Mouse (Mus musculus): ENCODE results near the gene Ptprh.

Ptprh gene

DNA sequence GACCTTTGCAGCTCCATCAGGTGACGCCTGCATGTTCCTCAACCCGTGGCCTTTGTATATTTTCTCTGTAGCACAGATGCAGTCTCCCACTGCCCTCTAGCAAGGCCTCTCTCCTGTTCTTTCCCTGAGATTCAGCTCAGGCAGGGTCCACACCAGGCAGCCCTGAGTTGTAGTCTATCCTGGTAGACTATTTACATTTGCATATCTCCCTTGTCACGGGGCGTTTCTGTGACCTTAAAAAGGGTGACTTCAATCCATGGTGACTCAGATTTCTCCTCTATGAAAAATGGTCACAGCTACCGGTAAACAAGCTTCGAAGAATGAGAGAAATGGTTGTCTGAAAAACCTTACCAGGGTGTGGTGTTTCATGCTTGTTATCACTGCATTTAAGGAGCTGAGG lies at the start of gene Ptprh:
Gene Ptprh, minus strand, starts transcription at position 169 of the 400 bp plus-strand sequence.
- no peak for DNase-seq (ENCODE audit: low read depth, low spot score)

DNA sequence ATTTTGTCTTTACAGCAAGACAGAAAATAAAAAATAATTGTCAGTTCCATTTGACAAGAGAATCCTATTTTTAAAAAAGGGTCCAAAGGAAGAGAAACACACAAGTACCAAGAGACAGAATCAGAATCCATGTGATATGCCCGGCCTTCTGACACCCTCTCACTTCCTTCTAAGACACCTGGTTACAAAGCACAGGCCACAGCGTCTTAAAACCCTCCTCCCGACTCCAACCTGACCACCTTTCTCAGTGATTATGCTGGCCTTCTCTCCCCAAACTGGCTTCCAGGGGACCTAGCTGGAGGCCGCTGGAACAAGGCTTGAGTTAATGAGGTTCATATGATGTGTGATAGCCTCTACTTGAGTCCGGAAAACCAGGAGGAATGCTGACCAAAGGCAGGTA lies 49.5 kb upstream of the Ptprh start:
- DNase-seq (ENCODE audit: low read depth, low spot score), result no peak

DNA sequence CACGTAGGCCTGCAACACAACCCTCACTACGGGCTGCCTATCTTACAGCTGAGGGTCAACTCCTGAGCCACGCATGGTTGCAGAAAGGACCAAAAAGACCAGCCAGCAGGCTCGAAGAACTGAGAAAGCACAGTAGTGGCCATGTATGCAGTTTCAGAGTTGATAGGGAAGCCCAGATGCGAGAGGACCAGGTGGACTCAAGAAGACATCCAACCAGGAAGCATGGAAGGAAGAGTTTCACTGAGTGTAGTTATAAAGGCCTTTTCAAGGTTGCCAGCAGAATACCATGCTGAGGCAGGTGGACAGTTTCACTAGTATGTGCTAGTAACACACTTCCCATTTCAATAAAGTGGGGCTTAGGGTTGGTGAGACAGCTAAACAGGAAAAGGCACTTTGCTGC lies 48.9 kb upstream of the Ptprh start:
- DNase-seq (ENCODE audit: low read depth, low spot score), result no peak

DNA sequence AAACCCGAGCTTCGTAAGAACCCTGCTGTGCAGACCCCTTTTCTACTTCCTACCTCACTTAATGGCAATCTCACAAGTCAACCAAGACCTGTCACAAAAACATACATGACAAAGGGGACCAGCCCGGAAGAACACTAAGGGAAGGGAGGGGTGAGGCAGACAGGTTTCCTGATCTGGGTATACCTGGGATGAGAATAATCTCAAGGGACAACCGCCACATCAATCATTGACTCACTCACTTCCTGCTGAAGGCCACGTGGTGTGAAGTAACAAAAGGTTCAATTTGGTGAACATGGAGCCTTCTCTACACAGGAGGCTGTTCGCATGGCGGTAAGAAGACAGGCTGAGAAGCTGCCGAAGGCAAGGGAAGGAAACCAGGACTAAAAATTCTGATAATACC lies 47.7 kb upstream of the Ptprh start:
- peak; percentile 50 for DNase-seq (ENCODE audit: low read depth, low spot score)

DNA sequence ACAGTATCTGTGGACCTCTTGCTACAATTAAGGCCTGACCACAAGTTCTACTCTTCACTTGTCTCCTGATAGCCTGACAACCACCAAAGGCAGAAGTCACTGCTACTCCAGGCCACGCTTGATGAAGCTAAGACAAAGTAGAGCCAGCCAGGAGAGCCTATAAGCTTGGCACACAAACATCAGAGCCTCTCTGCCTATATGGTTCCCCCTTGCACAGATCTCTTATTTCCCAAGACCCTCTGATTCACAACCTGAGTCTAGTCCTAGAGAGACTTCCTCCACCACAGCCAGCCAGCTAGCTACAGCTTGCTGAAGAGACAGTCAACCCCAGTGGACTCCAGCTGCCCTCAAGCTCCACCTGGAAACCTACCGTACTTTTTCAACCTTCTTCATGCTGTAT lies 44.2 kb upstream of the Ptprh start:
- DNase-seq (ENCODE audit: low read depth, low spot score), result no peak

DNA sequence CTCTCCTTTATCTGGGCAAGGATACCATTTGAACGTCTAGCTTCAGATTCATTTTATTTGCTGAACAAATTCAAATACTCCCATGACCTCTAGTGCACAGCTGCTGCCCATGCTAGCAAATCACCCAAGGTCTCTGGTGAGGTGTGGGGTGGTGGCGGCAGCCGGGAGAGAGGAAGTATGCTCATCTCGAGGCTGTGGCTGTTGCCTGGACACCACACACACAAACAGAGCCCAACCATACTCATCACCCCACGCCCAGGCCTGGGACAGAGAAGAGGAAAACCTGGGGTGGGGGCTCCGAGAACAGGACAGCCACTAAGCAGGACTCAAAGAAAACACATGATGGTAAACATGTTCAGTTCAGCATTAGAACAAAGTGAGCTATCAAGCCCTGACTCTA lies 43.5 kb upstream of the Ptprh start:
- no peak for DNase-seq (ENCODE audit: low read depth, low spot score)

DNA sequence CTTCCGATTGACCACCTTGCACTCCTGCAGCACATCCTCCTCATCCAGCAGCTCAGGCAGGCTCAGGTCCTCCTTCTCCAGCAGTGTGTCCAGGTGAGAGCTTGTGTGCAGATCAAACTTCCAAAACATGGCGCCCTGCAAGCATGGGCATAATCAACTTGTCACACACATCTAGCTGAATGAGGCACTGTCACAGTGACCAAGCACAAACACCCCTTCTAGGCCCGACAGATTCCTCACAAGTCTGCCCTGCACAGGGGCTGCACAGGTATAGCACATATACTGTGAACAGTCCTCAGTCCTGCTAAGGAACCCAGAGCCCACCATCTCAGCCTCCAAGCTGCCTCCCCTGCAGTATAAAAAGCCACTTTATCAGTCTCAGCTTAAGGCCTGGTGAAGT lies 43.0 kb upstream of the Ptprh start:
- DNase-seq (ENCODE audit: low read depth, low spot score), result no peak

DNA sequence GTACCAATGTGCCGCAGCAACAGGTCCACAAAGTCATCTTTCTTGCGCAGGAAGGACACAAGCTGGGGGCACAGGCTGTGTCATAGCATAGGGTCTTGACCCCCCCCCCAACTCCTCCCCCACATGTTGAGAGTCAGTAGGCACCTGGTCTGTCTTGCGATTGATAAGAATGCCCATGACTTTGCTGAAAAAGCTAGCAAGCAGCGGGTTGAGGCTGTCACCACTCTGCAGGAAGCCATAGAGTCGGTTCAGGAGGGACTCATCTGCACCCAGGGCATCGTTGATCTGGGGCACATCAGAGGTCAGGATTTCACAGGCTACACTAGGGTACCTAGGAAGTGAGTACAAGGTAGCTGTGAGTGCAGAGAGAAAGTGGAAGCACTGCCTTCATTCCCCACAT lies 39.4 kb upstream of the Ptprh start:
- no peak for DNase-seq (ENCODE audit: low read depth, low spot score)

DNA sequence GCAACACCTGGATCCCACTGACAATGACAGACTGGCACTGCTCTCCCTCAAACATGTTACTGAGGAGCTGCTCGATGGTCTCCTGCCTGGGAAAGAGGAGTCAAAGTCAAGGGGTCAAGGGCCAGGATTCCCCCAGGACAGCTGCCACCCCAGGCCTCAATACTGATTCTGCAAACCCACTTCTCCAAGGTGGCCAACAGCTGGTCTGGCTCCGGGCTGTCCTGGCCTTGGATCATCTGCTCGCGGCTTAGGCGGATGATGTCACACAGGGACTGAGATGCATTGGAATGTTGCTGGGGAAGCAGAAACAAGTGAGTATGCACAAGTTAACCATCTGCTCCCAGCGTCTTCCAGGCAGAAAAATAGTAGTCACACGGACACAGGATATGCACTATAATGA lies 38.1 kb upstream of the Ptprh start:
- DNase-seq (ENCODE audit: low read depth, low spot score), result no peak

DNA sequence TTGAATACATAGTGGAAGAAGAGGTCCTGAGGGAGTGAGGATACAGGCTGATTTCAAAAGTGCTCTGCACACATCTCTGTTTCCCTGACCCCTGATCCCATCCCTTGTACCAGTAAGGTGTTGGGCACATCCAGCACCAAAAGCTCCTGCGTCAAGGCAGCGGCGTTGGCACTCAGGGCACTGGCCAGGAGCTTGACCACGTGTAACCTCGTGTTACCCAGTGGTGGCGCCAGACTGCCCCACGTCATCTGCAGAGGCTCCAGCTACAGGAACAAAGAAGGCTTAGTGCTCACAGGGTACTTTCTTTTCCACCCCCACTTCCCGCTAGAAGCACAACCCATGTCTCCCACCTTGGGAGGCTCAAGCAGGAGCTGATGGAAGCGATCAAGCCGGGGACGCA lies 37.3 kb upstream of the Ptprh start:
- no peak for DNase-seq (ENCODE audit: low read depth, low spot score)

DNA sequence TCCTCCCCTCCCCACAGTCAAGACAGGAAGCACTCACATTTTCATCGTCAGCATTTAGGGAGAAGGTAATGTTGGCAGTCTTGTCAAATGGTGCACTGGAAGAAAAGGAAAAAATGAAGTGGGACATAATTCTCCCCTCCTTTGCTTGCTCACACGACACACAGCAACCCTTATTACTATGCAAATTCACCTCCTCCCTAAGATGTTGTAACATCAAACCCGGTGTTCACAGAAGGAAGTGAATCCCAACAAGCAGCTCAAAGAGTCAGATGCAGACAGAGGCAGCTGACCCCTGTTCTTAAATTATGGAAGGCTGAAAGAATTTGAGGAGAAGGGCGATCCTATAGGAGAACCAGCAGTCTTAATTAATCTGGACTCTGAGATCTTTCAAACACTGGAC lies 32.3 kb upstream of the Ptprh start:
- DNase-seq (ENCODE audit: low read depth, low spot score), result no peak

DNA sequence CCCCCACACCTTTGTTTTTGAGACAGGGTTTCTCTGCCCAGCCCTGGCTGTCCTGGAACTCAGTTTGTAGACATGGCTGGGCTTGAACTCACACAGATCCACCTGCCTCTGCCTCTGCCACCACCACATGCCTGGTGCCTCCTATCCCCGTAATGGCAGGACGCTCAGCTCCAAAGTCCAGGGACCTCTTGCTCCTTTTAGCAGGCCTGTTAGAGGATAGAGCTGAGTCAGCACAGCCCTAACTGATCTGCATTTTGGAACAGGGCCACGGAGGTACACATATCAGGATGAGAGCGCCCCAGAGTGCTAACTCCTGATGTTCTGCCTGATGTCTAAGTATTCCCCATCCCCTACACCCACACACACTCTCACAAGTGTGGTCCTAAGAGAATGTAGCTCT lies 27.2 kb upstream of the Ptprh start, which contains the start of gene Tmem86b:
Gene Tmem86b, minus strand, starts transcription at position 392 of the 400 bp plus-strand sequence.
- no peak for DNase-seq (ENCODE audit: low read depth, low spot score)

DNA sequence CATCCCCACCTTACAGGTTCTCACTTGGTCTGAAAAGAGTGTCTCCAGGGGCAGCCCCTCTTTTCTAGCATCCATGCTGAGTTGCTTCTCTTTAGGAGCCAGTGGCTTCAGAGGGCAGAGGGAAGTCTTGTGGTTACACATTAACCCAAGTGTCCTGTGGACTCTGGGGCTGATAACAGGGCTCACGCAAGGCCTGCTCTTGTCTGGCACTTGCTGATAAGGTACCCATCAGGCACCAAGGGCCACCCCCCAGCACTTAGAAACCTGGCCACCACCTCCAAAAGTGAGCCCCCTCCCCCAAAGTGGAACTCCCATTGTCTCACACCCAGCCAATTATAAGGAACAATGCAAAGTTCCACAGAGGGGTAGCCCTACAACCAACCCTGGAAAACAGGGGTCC lies 26.4 kb upstream of the Ptprh start:
- no peak for DNase-seq (ENCODE audit: low read depth, low spot score)

DNA sequence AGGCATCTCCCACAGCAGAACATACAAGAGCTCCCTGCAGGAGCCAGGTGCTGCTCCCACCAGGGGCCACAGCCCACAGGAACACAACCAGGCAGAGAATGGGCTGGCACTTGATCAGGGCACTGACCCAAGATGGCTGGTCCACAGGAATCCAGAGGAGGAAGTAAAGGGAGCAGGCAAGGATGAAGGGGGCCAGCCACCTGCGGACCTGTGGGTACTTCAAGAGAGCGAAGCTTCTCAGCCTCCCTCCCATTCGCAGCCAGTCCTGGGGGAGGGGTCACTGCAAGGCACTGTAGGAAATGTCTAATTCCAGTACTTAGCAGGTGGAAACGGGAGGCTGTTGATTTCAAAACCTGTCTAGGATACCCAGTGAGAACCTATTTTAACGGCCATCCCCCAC lies 25.7 kb upstream of the Ptprh start:
- no peak for DNase-seq (ENCODE audit: low read depth, low spot score)

DNA sequence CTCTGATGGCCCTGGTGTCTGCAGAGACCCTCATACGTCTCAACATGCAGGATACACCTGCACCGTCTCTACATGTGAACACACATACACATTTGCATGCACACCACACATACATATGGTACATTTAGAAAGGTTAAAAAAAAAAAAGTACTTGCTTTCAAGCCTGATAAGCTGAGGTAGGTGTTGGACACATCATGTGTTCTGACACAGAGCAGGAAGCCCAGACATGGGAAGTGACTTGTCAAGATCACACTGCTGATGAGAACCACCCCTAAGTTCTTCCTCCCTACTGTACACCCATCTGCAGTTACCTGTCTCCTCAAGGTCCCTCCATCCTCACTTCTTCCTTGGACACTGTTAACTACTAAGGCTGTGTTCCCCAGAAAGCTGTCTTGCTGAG lies 22.1 kb upstream of the Ptprh start:
- no peak for DNase-seq (ENCODE audit: low read depth, low spot score)

DNA sequence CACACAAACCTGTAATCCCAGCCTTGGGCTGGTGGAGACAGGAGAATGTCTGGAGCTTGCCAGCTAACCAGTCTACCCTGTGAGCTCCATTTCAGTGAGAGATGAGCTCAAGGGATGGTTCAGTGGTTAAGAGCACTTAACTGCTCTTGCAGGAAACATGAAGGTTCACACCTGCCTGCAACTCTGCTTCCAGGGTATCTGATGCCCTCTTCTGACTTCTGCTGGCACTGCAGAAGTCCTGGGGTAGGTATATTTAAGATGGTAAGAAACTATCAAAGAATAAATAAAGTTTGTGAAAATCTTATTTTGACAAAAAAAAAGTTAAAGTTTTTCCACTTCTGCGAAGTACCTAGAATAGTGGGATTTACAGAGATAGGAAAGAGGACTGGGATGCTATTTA lies 20.5 kb upstream of the Ptprh start:
- DNase-seq (ENCODE audit: low read depth, low spot score), result peak; percentile 12

DNA sequence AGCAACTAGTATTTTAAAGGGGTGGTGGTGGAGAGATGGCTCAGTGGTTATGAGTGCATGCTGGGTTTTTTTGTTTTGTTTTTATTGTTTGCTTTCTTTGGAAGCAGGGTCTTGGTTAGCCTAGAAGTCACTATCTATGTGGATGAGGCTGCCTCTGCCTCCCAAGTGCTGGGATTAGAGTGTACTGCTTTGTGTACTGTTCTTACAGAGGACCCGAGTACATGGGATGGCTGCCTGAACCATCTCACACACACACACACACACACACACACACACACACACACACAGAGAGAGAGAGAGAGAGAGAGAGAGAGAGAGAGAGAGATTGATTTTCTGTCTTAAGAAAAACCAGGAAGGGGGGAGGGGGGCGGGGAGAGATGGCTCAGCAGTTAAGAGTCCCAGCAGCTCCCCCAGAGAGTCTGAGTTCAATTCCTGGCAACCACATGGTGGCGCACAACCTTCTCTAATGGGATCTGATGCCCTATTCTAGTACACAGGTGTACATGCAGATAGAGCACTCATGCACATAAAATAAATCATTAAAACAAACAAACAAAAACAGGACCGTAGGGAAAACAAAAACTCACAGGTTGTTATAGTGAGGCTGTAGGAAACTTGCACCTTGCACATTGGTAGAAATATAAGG lies 19.8 kb upstream of the Ptprh start:
- DNase-seq (ENCODE audit: low read depth, low spot score), result peak; percentile 75

DNA sequence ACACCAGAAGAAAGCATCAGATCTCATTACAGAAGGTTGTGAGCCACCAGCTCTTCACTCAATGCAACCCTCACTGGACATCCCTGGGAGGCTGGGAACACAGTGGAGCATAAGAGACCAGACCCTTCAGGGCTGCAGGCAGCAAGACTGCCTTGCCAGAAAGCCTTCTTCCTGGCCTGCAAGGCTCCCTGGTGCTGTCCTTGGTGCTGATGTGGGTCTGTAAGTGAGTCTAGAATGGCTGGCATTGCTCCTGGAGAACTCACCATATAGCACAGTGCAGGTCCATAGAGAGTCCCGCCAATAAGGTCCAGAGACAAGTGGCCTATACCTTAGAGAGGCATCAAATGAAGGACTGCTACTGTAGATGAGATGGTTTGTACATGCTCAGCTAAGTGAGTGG lies 16.1 kb upstream of the Ptprh start:
- peak; percentile 82 for DNase-seq (ENCODE audit: low read depth, low spot score)

DNA sequence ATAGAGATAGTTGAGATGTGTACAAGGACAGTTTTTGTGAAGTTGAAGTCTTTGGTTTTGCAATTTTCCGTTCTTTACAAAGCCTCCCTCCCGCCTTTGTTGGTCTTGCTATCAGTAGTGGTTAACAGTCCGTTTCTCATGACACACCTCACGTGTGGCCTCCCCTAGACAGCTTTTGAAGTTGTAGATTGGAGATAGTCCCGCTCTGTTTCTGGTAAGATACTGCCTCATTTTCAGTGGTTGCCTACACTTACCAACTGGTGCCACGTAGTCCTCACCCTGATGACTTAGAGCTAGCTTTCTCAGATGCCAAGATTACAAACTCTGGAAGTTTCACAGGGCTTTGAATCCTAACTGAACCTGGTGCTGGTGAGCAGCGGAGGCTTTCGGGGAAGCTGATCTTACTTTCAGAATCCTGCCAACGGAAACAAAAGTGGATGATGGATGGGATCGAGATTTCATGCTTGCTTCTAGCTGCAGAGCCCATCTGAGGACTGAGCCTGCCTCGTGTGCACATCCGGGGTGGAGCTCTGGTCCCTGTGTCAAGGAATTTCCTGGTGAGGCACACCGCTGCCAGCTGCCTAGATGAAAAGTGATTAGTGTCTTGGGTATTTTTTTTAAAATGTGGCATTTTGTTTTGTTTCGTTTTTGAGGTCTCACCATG lies 10.0 kb upstream of the Ptprh start:
- DNase-seq (ENCODE audit: low read depth, low spot score), result no peak

DNA sequence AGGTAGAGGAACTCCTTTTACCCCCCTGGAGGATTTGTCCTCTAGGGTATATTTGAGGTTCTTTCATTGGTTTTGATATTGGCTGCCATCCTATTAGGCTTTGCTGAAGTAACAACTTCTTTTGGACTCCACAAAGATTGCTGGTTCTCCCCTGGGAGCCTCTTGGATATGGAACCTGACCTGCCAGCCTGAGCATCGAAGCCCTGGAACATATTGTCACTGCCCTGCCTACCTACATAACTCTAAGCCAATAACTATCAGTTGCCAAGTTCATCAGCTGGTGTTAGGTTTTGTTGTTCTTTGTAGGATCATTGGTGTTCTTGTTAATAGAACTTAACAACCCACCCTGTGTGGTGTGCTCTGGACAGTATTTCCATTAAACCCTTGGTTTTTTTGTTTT lies 9.1 kb upstream of the Ptprh start:
- no peak for DNase-seq (ENCODE audit: low read depth, low spot score)

DNA sequence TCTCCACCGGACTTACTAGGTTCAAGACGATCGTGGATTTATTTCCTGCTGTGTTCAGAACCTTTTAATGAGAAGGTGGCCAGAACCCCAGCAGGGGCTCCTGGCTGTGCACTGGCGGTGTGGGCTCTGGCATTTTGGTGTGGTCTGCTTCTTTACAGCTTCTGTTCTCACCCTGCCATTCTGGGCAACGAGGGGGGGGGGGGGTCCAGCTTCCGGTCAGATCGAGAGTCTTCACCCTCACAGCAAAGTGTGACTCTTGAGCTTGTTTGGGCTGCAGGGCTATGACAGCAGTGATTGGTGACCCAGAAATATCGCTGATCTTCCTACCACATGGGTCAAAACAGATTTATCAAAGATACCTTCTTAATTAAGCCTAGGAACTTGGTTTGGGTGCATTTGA lies 8.5 kb upstream of the Ptprh start:
- DNase-seq (ENCODE audit: low read depth, low spot score), result no peak

DNA sequence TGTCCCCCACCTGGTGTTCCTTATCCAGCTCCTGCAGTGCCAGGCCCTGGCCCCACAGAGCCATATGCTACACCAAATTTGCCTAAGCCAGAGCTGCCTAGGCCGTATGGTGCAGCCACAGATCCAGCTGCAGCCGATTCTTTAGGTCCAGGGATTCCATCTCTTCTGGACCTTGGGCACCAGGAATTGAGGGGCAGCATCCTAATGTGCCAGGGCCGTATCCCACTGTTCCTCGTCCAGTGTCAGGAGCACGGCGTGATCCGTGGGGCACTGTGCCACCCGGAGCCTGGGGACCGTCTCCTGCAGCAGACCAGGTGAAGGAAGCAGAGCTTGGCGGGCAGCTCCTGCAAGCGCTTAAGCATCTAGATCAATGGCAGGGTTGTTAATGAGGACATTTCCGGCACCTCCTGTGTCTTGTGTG lies 8.1 kb upstream of the Ptprh start:
- DNase-seq (ENCODE audit: low read depth, low spot score), result peak; percentile 25

DNA sequence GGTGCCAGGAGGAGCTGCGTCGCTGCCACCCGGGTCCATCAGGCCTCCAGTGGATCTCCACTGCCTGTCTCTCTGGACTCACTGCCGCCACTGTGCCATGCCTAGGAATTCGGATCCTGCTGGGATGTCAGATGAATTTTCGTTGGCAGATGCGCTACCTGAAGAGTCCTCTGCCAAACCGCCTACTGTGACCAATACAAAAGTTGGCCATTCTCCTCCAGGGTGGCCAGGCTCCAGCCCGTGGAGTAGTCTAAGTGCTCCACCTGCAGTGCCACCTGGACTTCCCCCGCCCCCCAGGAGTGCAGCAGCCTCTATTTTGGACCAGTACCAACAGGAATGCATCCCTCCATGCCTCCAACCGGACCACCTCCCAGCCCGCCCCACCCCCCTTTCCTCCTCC lies 7.7 kb upstream of the Ptprh start:
- DNase-seq (ENCODE audit: low read depth, low spot score), result no peak

DNA sequence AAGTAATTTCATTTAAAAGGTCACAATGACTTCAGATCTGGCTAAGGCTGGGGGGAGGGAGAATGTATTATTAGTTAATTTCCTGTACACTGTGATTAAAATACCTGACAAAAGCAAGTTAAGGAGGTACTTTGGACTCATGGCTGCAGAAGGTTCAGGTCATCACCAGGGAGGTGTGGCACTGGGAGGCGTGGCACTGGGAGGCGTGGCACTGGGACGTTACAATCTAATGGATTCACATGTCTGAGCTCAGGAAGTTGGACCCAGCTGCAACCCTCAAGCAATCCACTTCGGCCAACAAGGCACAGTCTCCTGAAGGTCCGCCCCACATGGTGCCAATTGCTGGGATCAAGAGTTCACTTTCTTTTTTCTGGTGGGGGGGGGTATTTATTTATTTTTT lies 4.2 kb upstream of the Ptprh start:
- peak; percentile 49 for DNase-seq (ENCODE audit: low read depth, low spot score)
